Mouse (Mus musculus): ENCODE data around the gene Zfand2a. TPM values are rescaled to one million over a fixed set of nuclear protein-coding genes. Genes with fewer than 3 reads are reported as not detected.

Gene Zfand2a
- total and polyA plus RNA-seq, 2 experiments from 2014 or later, result 5.6 to 16.6 TPM

DNA sequence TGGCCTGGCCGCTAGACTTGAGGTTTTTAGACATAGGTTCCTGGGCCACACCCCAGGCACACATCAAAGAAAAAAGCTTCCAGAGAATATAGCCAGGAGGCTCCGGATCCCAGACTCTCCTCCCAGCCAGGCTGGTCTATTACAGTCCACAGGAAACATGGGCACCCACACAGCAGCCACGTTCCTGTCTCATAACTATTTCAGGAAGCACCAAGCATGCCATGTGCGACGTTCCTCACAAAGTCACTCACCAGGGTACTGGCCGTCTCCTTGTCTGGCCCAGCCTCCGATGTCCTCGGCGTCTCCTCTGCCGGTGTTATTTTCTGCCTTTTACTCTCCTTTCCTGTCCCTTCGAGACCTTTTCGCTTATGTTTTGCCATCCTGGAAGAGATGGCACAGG, 29.2 kb downstream of the Zfand2a start:
- Histone ChIP-seq H3K27ac (ENCODE audit: low read depth) (no peak overlapping the region), H3K36me3 (replicated peaks; ENCODE audit: control insufficient read depth, insufficient read depth, low read length) (no peaks in the 10 kb centered on the region), H3K4me1 (ENCODE audit: control insufficient read depth, insufficient read depth) (0 out of 2 replicates have a peak, but pooled peaks cover 4% of the 10 kb centered on the region), H3K9me3 (replicated peaks; ENCODE audit: control insufficient read depth, low read length) (no peaks in the 10 kb centered on the region), H3K27me3 (ENCODE audit: control insufficient read depth, insufficient read depth, low read length) (no peaks in the 10 kb centered on the region), H3K4me3 (ENCODE audit: low read depth, low read length) (no peak overlapping the region), H3K9ac (replicated peaks; ENCODE audit: low read depth, low read length) (no peak overlapping the region), H3K4me2 (ENCODE audit: low read depth, low read length) (no peak overlapping the region)
- ATAC-seq (ENCODE audit: insufficient read depth, low read depth), result no peak
- DNase-seq (ENCODE audit: low spot score), result no peak
- TF ChIP-seq CTCF (IDR thresholded peaks at IDR 0.05; ENCODE audit: low read depth) (no peak), EP300 (IDR thresholded peaks at IDR 0.05; ENCODE audit: low read depth) (no peak)
- WGBS, result 88% methylated on average over 12 of the region's 12 CpGs

DNA sequence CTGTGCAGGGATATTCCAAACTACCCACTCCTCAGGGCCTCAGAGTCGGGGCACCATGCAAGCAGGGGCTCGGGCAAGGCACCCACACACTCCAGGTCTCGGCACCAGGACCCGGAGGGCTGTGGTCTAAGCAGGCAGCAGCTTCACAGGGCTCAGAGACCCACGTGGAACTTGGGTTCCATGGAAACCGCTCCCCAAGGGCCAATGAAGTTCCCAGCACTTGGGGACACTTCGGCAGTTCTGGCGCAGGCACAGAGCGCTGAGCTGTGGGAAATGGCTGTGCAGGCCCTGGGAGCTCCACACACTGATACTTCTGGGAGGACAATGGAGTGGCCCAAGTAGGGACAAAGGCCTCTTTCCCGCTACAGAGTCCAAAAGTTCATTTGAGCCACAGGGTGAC, 31.3 kb downstream of the Zfand2a start:
- no peaks in the 10 kb centered on the region for H3K27me3 ChIP-seq (ENCODE audit: control insufficient read depth, insufficient read depth, low read length)
- DNase-seq (ENCODE audit: low spot score) (no peak), ATAC-seq (ENCODE audit: insufficient read depth, low read depth) (no peak)
- TF ChIP-seq EP300 (IDR thresholded peaks at IDR 0.05; ENCODE audit: low read depth) (no peak), CTCF (IDR thresholded peaks at IDR 0.05; ENCODE audit: low read depth) (no peak)
- H3K4me2 ChIP-seq (ENCODE audit: low read depth, low read length), result no peak overlapping the region
- peaks cover 6% of the 10 kb centered on the region; the same call in 1 of the 2 replicates for H3K4me1 ChIP-seq (ENCODE audit: control insufficient read depth, insufficient read depth)
- H3K4me3 ChIP-seq (ENCODE audit: low read depth, low read length), result no peak overlapping the region
- no peaks in the 10 kb centered on the region for H3K36me3 ChIP-seq (replicated peaks; ENCODE audit: control insufficient read depth, insufficient read depth, low read length)
- 87% methylated on average over 10 of the region's 10 CpGs for WGBS
- no peak overlapping the region for H3K27ac ChIP-seq (ENCODE audit: low read depth)
- no peaks in the 10 kb centered on the region for H3K9me3 ChIP-seq (replicated peaks; ENCODE audit: control insufficient read depth, low read length)
- H3K9ac ChIP-seq (replicated peaks; ENCODE audit: low read depth, low read length), result no peak overlapping the region

DNA sequence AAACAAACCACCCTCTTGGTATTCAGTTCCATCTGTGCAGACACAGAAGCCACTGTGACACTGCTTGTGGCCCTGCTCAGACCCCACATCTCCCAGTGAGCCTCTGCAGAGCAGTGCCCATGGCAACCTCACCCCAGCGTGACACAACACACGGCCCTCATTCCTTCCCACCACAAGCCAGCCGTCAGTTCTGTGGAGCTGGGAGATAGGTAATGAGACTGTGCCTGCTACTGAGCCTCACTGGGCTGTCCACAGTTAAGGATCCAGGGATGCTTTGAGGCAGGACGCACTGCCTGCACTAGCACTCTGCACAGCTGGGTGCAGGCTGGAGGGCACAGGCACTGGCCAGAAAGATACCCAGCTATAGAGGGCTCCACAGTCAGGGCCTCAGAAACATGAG, 34.4 kb downstream of the Zfand2a start:
- Histone ChIP-seq H3K4me1 (ENCODE audit: control insufficient read depth, insufficient read depth) (peaks cover 6% of the 10 kb centered on the region; the same call in 1 of the 2 replicates), H3K27ac (ENCODE audit: low read depth) (0 out of 2 replicates have a peak overlapping the region, but pooled peaks have one; percentile 31), H3K4me2 (ENCODE audit: low read depth, low read length) (no peak overlapping the region), H3K9ac (replicated peaks; ENCODE audit: low read depth, low read length) (no peak overlapping the region; the same call in 1 of the 2 replicates), H3K9me3 (replicated peaks; ENCODE audit: control insufficient read depth, low read length) (no peaks in the 10 kb centered on the region), H3K36me3 (replicated peaks; ENCODE audit: control insufficient read depth, insufficient read depth, low read length) (no peaks in the 10 kb centered on the region), H3K4me3 (ENCODE audit: low read depth, low read length) (no peak overlapping the region), H3K27me3 (ENCODE audit: control insufficient read depth, insufficient read depth, low read length) (no peaks in the 10 kb centered on the region)
- no peak for ATAC-seq (ENCODE audit: insufficient read depth, low read depth)
- no peak for DNase-seq (ENCODE audit: low spot score)
- TF ChIP-seq EP300 (IDR thresholded peaks at IDR 0.05; ENCODE audit: low read depth) (no peak), CTCF (IDR thresholded peaks at IDR 0.05; ENCODE audit: low read depth) (no peak)
- 36% methylated on average over 4 of the region's 4 CpGs for WGBS

DNA sequence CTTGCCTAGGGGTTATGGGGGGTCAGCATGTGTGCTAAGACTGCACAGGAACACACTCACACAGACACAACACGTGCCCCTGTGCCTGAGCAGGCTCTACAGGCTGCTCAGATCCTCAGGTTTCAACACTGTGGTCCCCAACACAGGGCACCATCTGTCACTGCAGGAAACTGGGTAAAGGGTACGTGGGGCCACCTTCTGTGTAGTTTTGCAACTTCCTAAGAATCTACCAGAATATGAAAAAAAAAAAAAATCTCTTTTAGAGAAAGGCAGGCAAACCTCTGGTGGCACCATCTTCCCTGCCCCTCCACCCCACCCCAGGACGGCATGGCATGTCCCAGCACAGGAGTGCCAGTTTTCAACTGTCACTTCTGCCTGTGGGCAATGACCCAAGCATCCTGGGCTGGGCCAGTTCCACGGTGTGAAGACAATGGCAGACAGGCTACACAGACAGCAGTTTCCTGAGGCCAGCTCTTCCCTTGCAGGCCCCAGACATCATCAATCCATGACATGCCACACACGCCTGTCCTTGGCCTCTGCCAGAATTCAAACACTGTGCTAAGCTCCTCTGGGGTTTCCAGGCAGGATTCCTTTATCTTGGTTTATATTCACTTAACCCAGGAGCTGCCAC, 35.1 kb downstream of the Zfand2a start:
- Histone ChIP-seq H3K9ac (replicated peaks; ENCODE audit: low read depth, low read length) (no peak overlapping the region; the same call in 1 of the 2 replicates), H3K27me3 (ENCODE audit: control insufficient read depth, insufficient read depth, low read length) (no peaks in the 10 kb centered on the region), H3K9me3 (replicated peaks; ENCODE audit: control insufficient read depth, low read length) (no peaks in the 10 kb centered on the region), H3K4me1 (ENCODE audit: control insufficient read depth, insufficient read depth) (peaks cover 6% of the 10 kb centered on the region; the same call in 1 of the 2 replicates), H3K4me2 (ENCODE audit: low read depth, low read length) (no peak overlapping the region), H3K4me3 (ENCODE audit: low read depth, low read length) (no peak overlapping the region), H3K36me3 (replicated peaks; ENCODE audit: control insufficient read depth, insufficient read depth, low read length) (no peaks in the 10 kb centered on the region), H3K27ac (ENCODE audit: low read depth) (no peak overlapping the region)
- peak; percentile 49; the same call in 1 of the 2 replicates for ATAC-seq (ENCODE audit: insufficient read depth, low read depth)
- DNase-seq (ENCODE audit: low spot score), result no peak
- TF ChIP-seq CTCF (IDR thresholded peaks at IDR 0.05; ENCODE audit: low read depth), result no peak
- no peak for TF ChIP-seq EP300 (IDR thresholded peaks at IDR 0.05; ENCODE audit: low read depth)
- 40% methylated on average over 5 of the region's 5 CpGs for WGBS

DNA sequence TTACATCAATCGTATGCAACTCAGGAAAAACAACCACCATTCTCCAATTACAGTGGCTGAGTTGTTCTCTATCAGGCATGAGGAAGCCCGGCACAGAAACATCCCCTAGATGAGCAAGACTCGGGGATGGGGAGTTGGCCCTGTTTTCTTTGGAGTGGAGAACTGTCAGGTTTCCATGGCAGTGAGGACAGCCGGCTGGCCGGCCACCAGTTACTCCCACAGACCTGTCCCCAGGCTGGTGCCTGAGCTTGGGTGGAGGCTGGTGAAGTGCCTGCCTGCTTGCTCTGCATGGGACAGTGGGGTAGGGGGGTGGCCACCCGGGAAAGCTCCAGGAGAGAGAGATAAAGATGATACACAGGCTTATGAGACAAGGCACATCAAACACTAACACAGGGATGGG, 36.3 kb downstream of the Zfand2a start:
- 49% methylated on average over 6 of the region's 6 CpGs for WGBS
- Histone ChIP-seq H3K27me3 (ENCODE audit: control insufficient read depth, insufficient read depth, low read length) (no peaks in the 10 kb centered on the region), H3K4me1 (ENCODE audit: control insufficient read depth, insufficient read depth) (peaks cover 6% of the 10 kb centered on the region; the same call in 1 of the 2 replicates), H3K36me3 (replicated peaks; ENCODE audit: control insufficient read depth, insufficient read depth, low read length) (no peaks in the 10 kb centered on the region), H3K27ac (ENCODE audit: low read depth) (no peak overlapping the region), H3K4me2 (ENCODE audit: low read depth, low read length) (no peak overlapping the region), H3K9me3 (replicated peaks; ENCODE audit: control insufficient read depth, low read length) (no peaks in the 10 kb centered on the region), H3K9ac (replicated peaks; ENCODE audit: low read depth, low read length) (no peak overlapping the region), H3K4me3 (ENCODE audit: low read depth, low read length) (no peak overlapping the region)
- ATAC-seq (ENCODE audit: insufficient read depth, low read depth) (no peak), DNase-seq (ENCODE audit: low spot score) (no peak)
- TF ChIP-seq EP300 (IDR thresholded peaks at IDR 0.05; ENCODE audit: low read depth), result no peak
- no peak for TF ChIP-seq CTCF (IDR thresholded peaks at IDR 0.05; ENCODE audit: low read depth)

DNA sequence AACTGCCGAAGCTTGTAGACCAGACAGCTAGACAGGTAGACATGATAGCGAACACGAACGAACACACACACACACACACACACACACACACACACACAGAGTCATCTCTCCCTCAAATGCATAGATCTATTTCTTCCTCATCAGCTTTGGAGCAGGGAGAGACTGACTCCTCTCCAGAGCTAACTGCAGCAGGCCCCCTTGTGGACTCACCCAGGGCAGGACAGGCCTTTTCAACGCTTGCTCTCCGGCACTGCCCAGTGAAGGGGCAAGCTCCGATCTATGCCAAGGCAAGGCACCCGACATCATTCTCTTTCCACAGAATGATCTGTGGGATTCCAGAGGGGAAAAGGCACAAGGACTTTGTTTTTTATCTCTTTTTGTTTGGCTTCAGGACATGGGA, 39.1 kb downstream of the Zfand2a start:
- no peak overlapping the region for H3K4me2 ChIP-seq (ENCODE audit: low read depth, low read length)
- DNase-seq (ENCODE audit: low spot score) (no peak), ATAC-seq (ENCODE audit: insufficient read depth, low read depth) (no peak)
- no peaks in the 10 kb centered on the region for H3K9me3 ChIP-seq (replicated peaks; ENCODE audit: control insufficient read depth, low read length)
- 72% methylated on average over 8 of the region's 8 CpGs for WGBS
- no peak overlapping the region for H3K4me3 ChIP-seq (ENCODE audit: low read depth, low read length)
- no peak overlapping the region for H3K27ac ChIP-seq (ENCODE audit: low read depth)
- no peaks in the 10 kb centered on the region for H3K36me3 ChIP-seq (replicated peaks; ENCODE audit: control insufficient read depth, insufficient read depth, low read length)
- no peak overlapping the region for H3K9ac ChIP-seq (replicated peaks; ENCODE audit: low read depth, low read length)
- H3K4me1 ChIP-seq (ENCODE audit: control insufficient read depth, insufficient read depth), result peaks cover 13% of the 10 kb centered on the region
- no peaks in the 10 kb centered on the region for H3K27me3 ChIP-seq (ENCODE audit: control insufficient read depth, insufficient read depth, low read length)
- TF ChIP-seq EP300 (IDR thresholded peaks at IDR 0.05; ENCODE audit: low read depth) (no peak), CTCF (IDR thresholded peaks at IDR 0.05; ENCODE audit: low read depth) (peak; percentile 54)
